Mouse (Mus musculus) CD4-positive, CD25-positive, alpha-beta regulatory T cell, adult 2 months (primary cell): ENCODE measurements at regions not wholly inside any gene's neighbourhood (a gene's known extent, or its start where the extent isn't known, plus 50 kb on each side); places are given as distances from the start of the nearest gene placed in this dataset.
A peak's percentile ranks its signal among the peaks of the same experiment; 100 is the strongest.

Experiments used
- DNase-seq: peaks from one replicate; pipeline ENCODE4 v3.0.0-alpha.2; 2012; ENCODE audit warnings: low read depth, low spot score

DNA sequence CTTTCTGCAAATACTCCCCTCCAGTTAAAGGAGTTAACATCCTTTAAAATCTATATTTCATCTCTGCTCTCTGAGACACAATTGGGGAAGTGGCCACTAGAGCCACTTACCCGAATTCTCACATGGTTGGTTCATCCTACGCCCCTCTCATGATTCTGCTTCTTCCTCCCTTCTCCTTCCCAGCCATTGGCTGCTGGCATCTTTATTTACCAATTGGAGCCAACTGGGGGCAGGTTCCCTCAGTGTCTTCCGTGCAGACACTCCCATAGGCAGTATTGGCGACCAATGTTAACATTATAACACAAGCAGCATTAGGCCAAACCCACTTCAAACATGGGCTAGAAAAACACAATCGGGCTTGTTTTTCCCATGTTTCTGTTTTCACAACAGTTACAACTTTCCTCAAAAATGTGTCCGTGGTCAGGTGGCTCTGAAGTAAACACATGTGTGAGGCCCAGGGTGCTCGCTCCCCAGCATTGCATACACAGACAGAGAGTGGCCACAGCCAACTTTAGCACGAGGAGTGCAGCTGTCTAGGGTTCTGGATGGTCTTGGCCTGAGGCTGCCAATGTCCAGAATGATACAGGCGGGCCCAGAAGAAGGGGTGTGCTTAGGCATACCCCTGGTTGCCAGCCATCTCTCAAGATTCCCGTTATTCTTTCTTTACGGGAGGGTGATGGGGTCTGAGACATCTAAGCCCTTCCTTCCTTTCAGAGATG is 119.1 kb downstream of the Zfp706 start:
- no peak for DNase-seq

GRCm38 (mm10) chr15:36884671-36885365 is 122.8 kb downstream of the Zfp706 start:
- DNase-seq: no peak

DNA sequence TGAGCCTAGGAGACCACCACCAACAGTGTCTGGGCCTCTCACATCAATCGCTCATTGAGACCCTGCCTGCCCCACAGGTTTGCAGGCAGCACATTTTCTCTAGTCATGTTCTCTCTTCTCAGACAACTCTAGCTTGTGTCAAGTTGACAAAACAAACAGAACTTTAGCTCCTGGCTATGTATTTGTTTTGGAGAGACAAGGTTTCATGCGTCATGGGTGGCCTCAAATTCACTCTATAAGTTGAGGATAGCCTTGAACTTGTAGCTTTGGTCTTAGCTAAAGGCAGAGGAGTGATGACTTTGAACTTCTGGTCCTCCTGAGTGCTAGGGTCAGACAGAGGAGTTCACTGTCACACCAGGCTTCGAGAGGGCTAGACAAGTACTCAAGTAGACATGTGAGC is 123.5 kb downstream of the Zfp706 start:
- DNase-seq: no peak

GRCm38 (mm10) chr15:36883156-36883555 is 124.4 kb downstream of the Zfp706 start:
- no peak for DNase-seq

DNA sequence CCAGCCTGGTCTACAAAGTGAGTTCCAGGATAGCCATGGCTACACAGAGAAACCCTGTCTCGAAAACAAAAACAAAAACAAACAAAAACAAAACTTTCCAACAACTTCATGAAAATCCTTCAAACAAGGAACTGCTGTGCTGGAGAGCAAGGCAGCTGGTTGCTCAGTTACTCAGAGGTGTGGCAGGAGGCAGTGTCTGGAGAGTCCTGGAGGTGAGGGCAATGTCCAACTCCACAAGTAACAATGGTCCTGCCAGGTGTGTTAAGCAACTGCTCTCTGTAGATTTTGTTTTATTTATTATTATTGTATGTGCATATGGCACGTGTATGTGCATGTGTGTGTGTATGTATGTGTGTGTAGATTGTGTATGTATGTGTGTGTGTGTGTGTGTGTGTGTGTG is 126.0 kb downstream of the Zfp706 start:
- no peak for DNase-seq

- no peak for DNase-seq
These were observed 127.0 kb downstream of the Zfp706 start for GRCm38 (mm10) chr15:36880602-36881001.

GRCm38 (mm10) chr15:36879587-36879986 is 128.0 kb downstream of the Zfp706 start:
- DNase-seq: no peak

DNA sequence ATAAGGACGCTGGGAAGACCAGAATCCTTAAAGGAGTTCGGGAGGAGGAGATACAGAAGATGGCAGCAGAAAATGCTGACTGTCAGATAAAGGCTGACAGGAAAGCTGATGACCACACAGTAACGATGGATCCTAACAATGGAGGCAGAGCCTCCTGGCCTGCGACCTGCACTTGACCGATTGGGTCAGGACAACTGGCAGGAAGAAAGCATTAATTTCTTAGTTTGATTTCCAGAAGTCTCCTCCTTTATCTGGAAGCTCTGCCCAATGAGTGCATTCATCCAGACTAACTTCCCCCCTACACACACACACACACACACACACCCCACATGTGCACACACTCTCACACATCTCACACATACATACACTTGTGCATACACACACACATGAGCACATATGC is 128.6 kb downstream of the Zfp706 start:
- no peak for DNase-seq

GRCm38 (mm10) chr15:36878276-36878675 is 129.3 kb downstream of the Zfp706 start:
- no peak for DNase-seq

- no peak for DNase-seq
These were observed 130.1 kb downstream of the Zfp706 start for GRCm38 (mm10) chr15:36877501-36877900.

DNA sequence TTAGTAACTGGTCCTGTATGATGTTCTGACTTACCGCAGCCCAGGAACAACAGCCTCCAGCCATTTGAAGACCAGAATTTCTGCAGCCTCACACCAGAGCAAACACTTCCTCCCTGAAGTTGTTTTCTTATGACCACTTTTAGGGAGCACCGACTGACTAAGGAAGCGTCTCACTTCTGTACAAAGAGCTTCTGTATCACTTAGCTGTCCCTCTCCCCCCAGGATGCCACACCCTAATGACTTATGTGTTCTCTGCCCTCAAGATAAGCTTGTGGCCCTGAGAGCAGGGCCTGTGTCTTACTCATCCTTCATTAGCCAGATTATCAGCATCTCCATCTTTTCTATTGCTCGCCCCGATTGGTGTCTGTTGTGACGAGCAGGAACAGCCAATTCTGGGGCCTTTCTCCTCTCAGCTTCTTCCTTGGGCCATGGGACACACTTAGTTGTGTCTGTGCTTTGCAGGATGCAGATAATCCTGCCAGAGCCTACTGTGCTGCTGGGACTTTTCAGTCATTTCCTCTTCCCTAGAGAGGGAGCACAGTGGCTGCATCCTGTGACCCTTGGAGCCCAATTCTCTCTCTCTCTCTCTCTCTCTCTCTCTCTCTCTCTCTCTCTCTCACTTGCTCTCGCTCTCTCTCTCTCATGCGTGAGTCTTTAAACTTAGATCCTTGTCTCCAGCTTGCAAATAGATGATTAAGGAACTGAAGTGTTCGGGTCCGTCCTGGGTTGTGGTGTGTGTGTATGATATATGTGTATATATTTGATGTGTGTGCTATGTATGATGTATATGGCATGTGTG is 131.4 kb downstream of the Zfp706 start:
- no peak for DNase-seq

- DNase-seq: no peak
These were observed 133.0 kb downstream of the Zfp706 start for GRCm38 (mm10) chr15:36874555-36874954.

- DNase-seq: no peak
These were observed 133.7 kb downstream of the Zfp706 start for GRCm38 (mm10) chr15:36873884-36874243.

- DNase-seq: no peak
These were observed 134.3 kb downstream of the Zfp706 start for GRCm38 (mm10) chr15:36873058-36873883.

DNA sequence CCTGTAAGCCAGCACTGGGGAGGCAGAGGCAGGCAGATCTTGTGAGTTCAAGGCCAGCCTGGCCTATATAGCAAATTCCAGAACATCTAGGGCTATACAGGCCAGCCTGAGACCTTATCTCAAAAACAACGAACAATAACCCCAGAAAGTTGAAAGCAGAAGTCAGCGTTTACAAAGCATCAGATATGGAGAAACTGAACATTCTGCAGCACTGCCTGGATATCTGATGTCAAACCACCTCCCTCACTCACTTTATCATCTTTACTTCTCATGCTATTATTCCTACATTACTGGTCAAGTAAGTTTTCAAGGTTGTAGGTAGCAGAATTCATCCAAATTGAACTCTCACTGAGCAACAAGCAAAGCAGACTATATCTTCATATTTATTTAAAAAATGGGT is 135.0 kb downstream of the Zfp706 start:
- DNase-seq: no peak

DNA sequence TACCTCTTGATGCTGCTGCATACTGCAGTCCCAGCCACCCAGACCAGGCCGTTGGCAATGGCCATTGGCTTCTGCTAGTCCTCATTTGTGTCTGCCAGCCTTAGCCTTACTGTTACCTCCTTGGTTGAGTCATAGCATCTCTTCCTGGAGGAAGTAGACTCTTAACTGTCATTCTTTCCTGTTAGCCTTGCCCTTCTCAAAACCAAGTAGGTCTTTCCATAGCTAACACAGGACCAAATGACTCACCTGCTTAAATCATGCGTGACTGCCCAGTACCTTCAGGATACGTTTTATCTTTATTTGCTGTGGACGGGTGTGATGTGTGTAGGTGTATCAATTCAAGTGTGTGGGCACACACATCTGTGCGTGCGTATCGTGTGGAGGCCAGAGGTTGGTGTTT is 136.9 kb downstream of the Zfp706 start:
- DNase-seq: no peak

DNA sequence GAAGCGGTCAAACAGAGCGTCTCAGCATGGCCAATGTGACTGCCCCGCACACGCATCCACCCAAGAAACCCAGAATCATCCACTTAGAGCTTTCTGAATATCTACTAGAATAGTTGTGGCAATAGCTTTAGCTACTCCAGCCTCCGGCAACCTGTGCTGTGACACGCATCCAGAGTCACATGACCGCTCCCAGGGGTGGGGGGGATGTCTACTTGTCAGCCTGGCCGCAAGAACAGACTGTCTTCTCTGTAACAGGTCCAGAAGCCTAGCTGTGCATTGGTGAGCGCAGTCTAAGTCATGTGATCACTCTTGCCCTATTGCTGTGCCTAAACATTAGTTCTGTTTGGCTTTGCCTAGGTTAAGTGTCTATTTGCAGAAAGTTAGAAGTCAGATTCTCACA is 137.5 kb downstream of the Zfp706 start:
- DNase-seq: no peak

GRCm38 (mm10) chr15:36866088-36866487 is 141.5 kb downstream of the Zfp706 start:
- DNase-seq: peak; percentile 36

DNA sequence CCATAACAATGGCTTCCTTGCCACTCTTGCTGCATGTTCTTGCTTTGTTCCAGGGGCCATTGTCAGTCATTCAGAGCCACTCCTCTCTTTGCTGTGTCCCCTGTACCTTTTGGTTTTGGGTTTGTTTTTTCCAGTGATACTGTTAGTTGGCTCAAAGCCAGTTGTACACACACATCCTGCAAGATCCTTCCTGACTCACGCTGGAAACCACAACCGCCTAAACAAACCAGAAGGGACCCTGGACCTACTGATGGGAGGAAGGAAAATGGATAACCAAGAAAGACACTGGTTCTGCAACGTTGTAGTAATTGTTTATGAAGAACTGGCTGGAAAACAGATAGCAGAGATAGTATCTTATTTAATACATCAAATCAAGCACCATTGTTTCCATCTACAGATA is 142.2 kb downstream of the Zfp706 start:
- peak; percentile 22 for DNase-seq

DNA sequence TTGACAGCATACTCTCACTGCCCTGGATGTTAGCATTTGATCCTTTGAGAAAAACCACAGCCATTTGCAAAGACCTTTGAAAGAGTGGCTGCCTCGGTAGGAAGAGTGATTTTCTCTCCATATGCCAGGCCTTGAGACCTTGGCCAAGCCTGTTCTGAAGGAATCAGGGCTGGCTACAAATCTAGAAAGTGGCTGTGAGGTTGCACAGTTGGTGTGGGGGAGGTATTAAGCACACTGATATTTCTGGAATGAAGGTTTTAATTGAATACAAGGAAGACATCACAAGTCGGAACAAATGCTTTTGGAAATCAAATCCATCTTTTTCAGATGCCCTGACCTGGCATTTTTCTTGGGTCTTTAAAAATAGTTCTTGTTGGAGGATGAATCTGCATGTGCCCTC is 143.5 kb downstream of the Zfp706 start:
- no peak for DNase-seq

DNA sequence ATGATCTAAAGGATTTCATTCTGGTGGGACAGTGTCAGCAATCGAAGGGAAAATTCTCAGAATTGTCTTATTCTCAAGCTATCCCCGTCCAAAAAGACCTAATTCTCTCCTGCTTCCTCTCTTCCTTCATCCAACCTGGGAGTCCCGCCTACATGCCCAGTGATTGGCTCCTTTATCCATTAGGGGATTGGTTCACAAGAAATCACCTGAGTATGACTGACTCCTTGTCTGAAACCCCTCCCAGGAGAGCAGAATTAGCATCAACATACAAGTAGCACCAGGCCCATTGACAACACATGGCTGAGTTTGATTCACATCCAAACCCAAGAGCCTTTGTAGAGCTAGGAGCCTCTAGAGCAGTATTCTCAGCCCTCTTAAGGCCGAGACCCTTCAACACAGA is 148.9 kb downstream of the Zfp706 start:
- no peak for DNase-seq

GRCm38 (mm10) chr15:36857622-36858021 is 150.0 kb downstream of the Zfp706 start:
- no peak for DNase-seq
